Mouse (Mus musculus): ENCODE data around the gene Kazald1.
A peak's percentile ranks its signal among the peaks of the same experiment; 100 is the strongest.
"Not testable (repeated sequence)": the region's sequence is repeated elsewhere in the genome, so short reads cannot be mapped to it uniquely, and the experiment has no call there.

Gene Kazald1

GRCm38 (mm10) chr19:45074580-45075322 is at the start of gene Kazald1:
Kazald1 (plus strand) TSS chr19:45075241.
- peak; percentile 91 for DNase-seq

GRCm38 (mm10) chr19:45025937-45026568 is 49.0 kb upstream of the Kazald1 start:
- DNase-seq: no peak

- peak; percentile 31 for DNase-seq
Measured at GRCm38 (mm10) chr19:45026958-45027670, 47.9 kb upstream of the Kazald1 start.

- DNase-seq: peak; percentile 76
Measured at GRCm38 (mm10) chr19:45027848-45028247, 47.2 kb upstream of the Kazald1 start.

- DNase-seq: no peak
Measured at GRCm38 (mm10) chr19:45028746-45029145, 46.3 kb upstream of the Kazald1 start.

- no peak for DNase-seq
Measured at GRCm38 (mm10) chr19:45029571-45029970, 45.5 kb upstream of the Kazald1 start.

- DNase-seq: no peak
Measured at GRCm38 (mm10) chr19:45030111-45030510, 44.9 kb upstream of the Kazald1 start.

- peak; percentile 90 for DNase-seq
Measured at GRCm38 (mm10) chr19:45030746-45031693, 44.0 kb upstream of the Kazald1 start.

- peak; percentile 80 for DNase-seq
Measured at GRCm38 (mm10) chr19:45031780-45032179, 43.3 kb upstream of the Kazald1 start.

- no peak for DNase-seq
Measured at GRCm38 (mm10) chr19:45032570-45033332, 42.3 kb upstream of the Kazald1 start.

- no peak for DNase-seq
Measured at GRCm38 (mm10) chr19:45036867-45037266, 38.2 kb upstream of the Kazald1 start.

GRCm38 (mm10) chr19:45038198-45038597 is 36.8 kb upstream of the Kazald1 start:
- not testable (repeated sequence) for DNase-seq

GRCm38 (mm10) chr19:45040214-45040613 is 34.8 kb upstream of the Kazald1 start:
- no peak for DNase-seq

GRCm38 (mm10) chr19:45044389-45044927 is 30.6 kb upstream of the Kazald1 start:
- no peak for DNase-seq

GRCm38 (mm10) chr19:45045236-45045635 is 29.8 kb upstream of the Kazald1 start:
- DNase-seq: no peak

GRCm38 (mm10) chr19:45045651-45046050 is 29.4 kb upstream of the Kazald1 start, which contains the start of gene Pdzd7:
Pdzd7 (minus strand) TSS chr19:45045717.
- no peak for DNase-seq

- DNase-seq: peak; percentile 89
Measured at GRCm38 (mm10) chr19:45046523-45047321, 28.3 kb upstream of the Kazald1 start.

- DNase-seq: peak; percentile 94
Measured at GRCm38 (mm10) chr19:45047417-45047934, 27.6 kb upstream of the Kazald1 start, which contains the start of gene Sfxn3. Sfxn3 (plus strand) TSS chr19:45047503.

GRCm38 (mm10) chr19:45047935-45048643 is 27.0 kb upstream of the Kazald1 start:
- peak; percentile 92 for DNase-seq

Data from layer of hippocampus, adult 9-11 months (tissue).